Mouse (Mus musculus) urinary bladder, postnatal 14 days (tissue): ENCODE measurements around the gene Pabpc1l.

Experiments used
- DNase-seq: peaks from one replicate; pipeline ENCODE4 v3.0.0; 2021; ENCODE audit warnings: low spot score

The Pabpc1l gene

DNA sequence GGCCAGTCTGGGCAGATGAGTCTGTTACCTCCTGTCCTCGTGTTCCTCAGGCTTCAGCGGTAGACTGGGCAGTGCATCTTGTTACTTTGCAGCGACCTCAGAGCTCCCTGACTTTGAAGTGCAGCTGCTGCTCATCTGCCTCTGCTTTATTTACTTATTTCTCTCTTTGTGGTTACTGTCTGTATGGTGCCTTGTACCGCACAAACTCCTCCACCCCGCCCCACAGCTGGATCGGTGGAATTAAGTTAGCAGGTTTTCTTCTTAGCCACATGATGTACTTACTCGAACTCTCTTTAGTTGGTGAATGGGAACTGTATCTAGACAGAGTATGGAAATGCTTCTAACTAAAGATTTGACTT lies 59.1 kb downstream of the Pabpc1l start:
- DNase-seq = no peak

DNA sequence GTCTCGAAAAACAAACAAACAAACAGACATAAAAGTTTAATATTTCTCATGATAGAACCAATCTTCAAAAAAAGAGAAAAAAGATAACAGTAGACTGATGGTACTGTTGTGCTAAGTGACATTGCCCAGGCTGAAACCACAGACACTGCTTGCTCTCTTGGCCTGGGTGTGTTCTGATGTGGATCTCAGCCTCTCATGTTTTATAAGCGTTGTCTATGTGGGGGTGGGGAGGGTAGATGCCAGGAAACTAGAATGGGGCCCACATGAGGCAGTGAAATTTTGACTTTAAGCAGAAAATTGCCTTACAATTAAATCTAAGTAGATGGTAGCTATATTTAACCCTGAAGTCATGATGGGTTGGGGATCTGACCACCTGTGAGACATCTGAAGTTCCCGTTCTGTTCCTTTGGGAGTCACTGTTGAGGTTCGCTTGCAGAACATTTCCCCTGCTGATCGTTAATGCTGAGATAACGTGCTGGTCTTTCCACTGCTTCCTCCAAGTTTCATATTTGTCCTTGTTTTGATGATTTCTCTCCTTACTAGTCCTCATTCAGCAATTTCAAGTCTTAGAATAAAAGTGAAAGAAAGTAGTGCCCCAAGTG lies 62.3 kb downstream of the Pabpc1l start:
- DNase-seq = no peak

DNA sequence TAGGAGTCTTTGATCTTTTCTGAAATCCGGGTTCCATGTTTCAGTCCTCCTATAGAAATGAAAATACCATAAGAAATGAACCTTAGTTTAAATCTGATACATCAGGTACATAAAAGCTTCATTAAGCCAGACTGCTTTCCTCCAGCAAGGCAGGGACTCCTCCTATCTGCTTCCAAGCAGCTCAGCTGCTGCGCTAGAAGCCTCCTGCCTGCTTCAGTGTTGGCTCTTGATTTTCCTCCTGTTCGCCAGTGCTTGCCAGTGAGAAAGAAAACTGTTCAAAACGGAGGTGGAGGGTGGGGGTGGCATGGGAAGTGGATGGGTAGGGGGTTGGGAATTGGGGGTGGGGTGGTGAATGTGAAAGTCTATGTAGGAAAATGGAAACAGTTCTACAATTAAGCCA lies 64.3 kb downstream of the Pabpc1l start:
- DNase-seq = no peak

DNA sequence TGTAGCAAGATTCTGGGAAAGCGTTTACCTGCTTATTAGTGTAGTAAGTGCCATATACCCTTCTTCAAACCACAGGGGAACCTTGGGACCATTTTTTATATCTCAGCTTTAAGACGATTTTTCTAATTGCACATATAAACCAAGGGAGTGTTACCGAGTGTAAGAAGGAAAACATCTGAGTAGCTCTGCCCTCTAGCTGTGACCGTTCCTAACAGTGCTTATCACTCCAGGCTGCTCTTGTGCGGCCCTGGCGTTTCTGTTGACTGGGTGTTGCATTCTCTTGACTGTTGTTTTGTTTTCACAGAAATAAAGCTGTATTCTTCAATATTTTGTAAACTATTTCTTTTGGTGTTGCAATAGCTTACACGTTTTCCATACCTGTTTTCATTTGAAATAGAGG lies 68.9 kb downstream of the Pabpc1l start:
- DNase-seq = no peak

DNA sequence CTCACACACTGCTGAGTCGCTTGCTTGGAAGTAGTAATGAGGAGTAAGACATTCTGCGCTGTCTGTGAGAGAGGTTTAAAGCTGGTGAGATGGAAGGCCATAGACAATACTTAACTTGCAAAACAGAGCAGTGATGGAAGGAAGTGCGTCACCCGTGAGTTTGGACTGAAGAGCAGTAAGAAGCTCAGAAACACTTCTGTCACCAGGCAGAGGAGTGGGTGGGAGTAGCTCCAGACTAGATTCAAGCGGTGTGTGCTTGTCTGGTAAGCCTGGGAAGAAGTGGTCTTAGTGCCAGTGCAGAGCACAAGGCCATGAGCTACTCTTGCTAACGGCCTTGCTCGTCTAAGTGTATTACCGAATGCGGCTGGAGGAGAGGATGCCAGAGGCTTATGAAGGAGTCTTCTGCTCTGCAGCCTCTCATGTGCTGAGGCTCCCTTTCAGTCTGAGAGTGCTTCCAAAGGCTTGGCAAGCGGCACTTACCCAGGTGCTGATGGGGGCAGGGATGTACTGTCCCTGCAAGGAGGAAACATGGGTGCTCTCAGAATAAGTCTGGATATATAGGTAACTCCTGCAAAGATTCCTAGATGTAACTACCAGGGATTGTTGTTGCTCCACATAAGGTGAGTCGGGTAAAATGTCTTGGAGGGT lies 73.5 kb downstream of the Pabpc1l start:
- DNase-seq = no peak
